Mouse (Mus musculus): ENCODE measurements around the gene Nkd1. TPM values are rescaled to one million over a fixed set of nuclear protein-coding genes. Genes with fewer than 3 reads are reported as not detected.

The Nkd1 gene
- polyA plus RNA-seq, 1 experiment = 2.1 TPM

DNA sequence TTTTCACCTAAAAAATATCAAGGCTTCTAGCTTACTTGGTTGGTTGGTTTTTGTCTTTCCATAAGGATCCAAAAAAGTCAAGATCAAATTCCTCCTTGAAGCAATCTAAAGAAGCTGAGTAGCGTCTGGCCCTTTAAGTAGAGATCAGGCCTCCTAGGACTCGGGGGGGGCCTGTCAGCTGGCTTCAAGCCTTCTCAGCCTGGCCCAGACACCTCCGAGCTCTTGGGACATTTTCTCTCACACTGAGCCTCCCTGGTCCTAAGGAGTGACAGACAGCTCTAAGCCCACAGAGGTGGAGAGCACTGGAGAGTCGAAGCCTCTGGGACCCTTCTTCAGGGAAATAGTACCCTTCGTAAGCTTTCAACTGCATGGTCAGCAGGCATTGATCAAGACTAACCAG is 77.4 kb downstream of the Nkd1 start:
- H3K36me3 ChIP-seq (ENCODE audit: control insufficient read depth, insufficient read depth, low read length, poor library complexity, severe bottlenecking) = no peaks in the 10 kb centered on the region
- no peak overlapping the region for H3K4me3 ChIP-seq (ENCODE audit: low read depth, low read length)
- H3K4me1 ChIP-seq (ENCODE audit: control insufficient read depth, insufficient read depth, low read length) = no peaks in the 10 kb centered on the region
- no peak overlapping the region for H3K27ac ChIP-seq (ENCODE audit: insufficient read depth, low read length)
- TF ChIP-seq CTCF (IDR thresholded peaks at IDR 0.05; ENCODE audit: low read depth, low read length) (no peak), EP300 (IDR thresholded peaks at IDR 0.05; ENCODE audit: insufficient read depth, low read depth, low read length) (no peak), POLR2A (IDR thresholded peaks at IDR 0.05; ENCODE audit: insufficient read depth, low read length) (no peak)
- no peak overlapping the region for H3K9ac ChIP-seq (ENCODE audit: low read depth, poor library complexity, severe bottlenecking)
- no peaks in the 10 kb centered on the region for H3K27me3 ChIP-seq (ENCODE audit: control insufficient read depth, insufficient read depth, low read length, poor library complexity, severe bottlenecking)
- H3K9me3 ChIP-seq (replicated peaks; ENCODE audit: control insufficient read depth, insufficient read depth, low read length, poor library complexity, severe bottlenecking) = no peaks in the 10 kb centered on the region

GRCm38 (mm10) chr8:88599491-88599890 is 78.3 kb downstream of the Nkd1 start:
- no peaks in the 10 kb centered on the region for H3K9me3 ChIP-seq (replicated peaks; ENCODE audit: control insufficient read depth, insufficient read depth, low read length, poor library complexity, severe bottlenecking)
- no peaks in the 10 kb centered on the region for H3K36me3 ChIP-seq (ENCODE audit: control insufficient read depth, insufficient read depth, low read length, poor library complexity, severe bottlenecking)
- no peak overlapping the region for H3K9ac ChIP-seq (ENCODE audit: low read depth, poor library complexity, severe bottlenecking)
- TF ChIP-seq CTCF (IDR thresholded peaks at IDR 0.05; ENCODE audit: low read depth, low read length) (no peak), POLR2A (IDR thresholded peaks at IDR 0.05; ENCODE audit: insufficient read depth, low read length) (no peak), EP300 (IDR thresholded peaks at IDR 0.05; ENCODE audit: insufficient read depth, low read depth, low read length) (no peak)
- H3K4me1 ChIP-seq (ENCODE audit: control insufficient read depth, insufficient read depth, low read length) = no peaks in the 10 kb centered on the region
- H3K27me3 ChIP-seq (ENCODE audit: control insufficient read depth, insufficient read depth, low read length, poor library complexity, severe bottlenecking) = no peaks in the 10 kb centered on the region
- no peak overlapping the region for H3K4me3 ChIP-seq (ENCODE audit: low read depth, low read length)
- H3K27ac ChIP-seq (ENCODE audit: insufficient read depth, low read length) = no peak overlapping the region

GRCm38 (mm10) chr8:88603446-88603989 is 82.4 kb downstream of the Nkd1 start:
- Histone ChIP-seq H3K4me3 (ENCODE audit: low read depth, low read length) (no peak overlapping the region), H3K9ac (ENCODE audit: low read depth, poor library complexity, severe bottlenecking) (no peak overlapping the region), H3K27ac (ENCODE audit: insufficient read depth, low read length) (no peak overlapping the region), H3K4me1 (ENCODE audit: control insufficient read depth, insufficient read depth, low read length) (no peaks in the 10 kb centered on the region), H3K36me3 (ENCODE audit: control insufficient read depth, insufficient read depth, low read length, poor library complexity, severe bottlenecking) (no peaks in the 10 kb centered on the region), H3K9me3 (replicated peaks; ENCODE audit: control insufficient read depth, insufficient read depth, low read length, poor library complexity, severe bottlenecking) (no peaks in the 10 kb centered on the region), H3K27me3 (ENCODE audit: control insufficient read depth, insufficient read depth, low read length, poor library complexity, severe bottlenecking) (no peaks in the 10 kb centered on the region)
- TF ChIP-seq EP300 (IDR thresholded peaks at IDR 0.05; ENCODE audit: insufficient read depth, low read depth, low read length) = no peak
- no peak for TF ChIP-seq CTCF (IDR thresholded peaks at IDR 0.05; ENCODE audit: low read depth, low read length)

GRCm38 (mm10) chr8:88604065-88605038 is 83.2 kb downstream of the Nkd1 start:
- Histone ChIP-seq H3K27ac (ENCODE audit: insufficient read depth, low read length) (no peak overlapping the region), H3K4me3 (ENCODE audit: low read depth, low read length) (no peak overlapping the region), H3K36me3 (ENCODE audit: control insufficient read depth, insufficient read depth, low read length, poor library complexity, severe bottlenecking) (no peaks in the 10 kb centered on the region), H3K4me1 (ENCODE audit: control insufficient read depth, insufficient read depth, low read length) (no peaks in the 10 kb centered on the region), H3K9ac (ENCODE audit: low read depth, poor library complexity, severe bottlenecking) (no peak overlapping the region), H3K9me3 (replicated peaks; ENCODE audit: control insufficient read depth, insufficient read depth, low read length, poor library complexity, severe bottlenecking) (no peaks in the 10 kb centered on the region), H3K27me3 (ENCODE audit: control insufficient read depth, insufficient read depth, low read length, poor library complexity, severe bottlenecking) (no peaks in the 10 kb centered on the region)
- TF ChIP-seq POLR2A (IDR thresholded peaks at IDR 0.05; ENCODE audit: insufficient read depth, low read length) (no peak), EP300 (IDR thresholded peaks at IDR 0.05; ENCODE audit: insufficient read depth, low read depth, low read length) (no peak), CTCF (IDR thresholded peaks at IDR 0.05; ENCODE audit: low read depth, low read length) (no peak)

DNA sequence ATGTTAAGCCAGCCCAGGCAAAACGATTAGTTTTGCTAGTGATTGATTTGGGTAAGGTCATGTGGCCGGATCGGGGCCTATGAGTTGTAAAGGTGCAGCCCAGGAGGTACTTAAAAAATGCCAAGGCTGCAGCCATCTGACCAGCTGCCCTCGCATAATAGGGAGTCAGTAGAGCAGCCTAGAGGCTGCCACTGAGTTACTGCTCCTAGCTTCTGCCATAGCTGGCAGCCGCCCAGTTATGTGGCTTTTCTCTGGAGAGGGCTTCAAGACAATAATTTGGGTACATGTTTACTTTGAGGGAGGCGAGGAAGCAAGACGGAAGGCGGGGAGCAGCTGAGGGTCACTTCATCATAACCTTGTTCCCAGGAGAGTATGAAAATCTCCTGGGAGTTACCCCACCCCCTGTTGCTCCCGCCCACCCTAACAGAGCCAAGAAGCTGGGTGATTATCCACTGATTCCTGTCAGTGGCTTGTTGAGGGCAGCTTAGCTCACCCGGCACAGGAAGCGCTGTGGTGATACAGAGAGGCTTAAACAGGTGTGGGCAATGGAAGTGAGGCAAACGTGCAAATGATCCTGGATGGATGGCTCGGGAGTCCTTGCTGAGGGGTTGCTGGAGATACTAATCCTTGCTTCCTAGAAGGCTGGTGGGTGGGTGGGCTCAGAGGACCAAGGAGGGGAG is 84.3 kb downstream of the Nkd1 start:
- Histone ChIP-seq H3K4me3 (ENCODE audit: low read depth, low read length) (no peak overlapping the region), H3K4me1 (ENCODE audit: control insufficient read depth, insufficient read depth, low read length) (no peaks in the 10 kb centered on the region), H3K9me3 (replicated peaks; ENCODE audit: control insufficient read depth, insufficient read depth, low read length, poor library complexity, severe bottlenecking) (no peaks in the 10 kb centered on the region), H3K27ac (ENCODE audit: insufficient read depth, low read length) (no peak overlapping the region), H3K27me3 (ENCODE audit: control insufficient read depth, insufficient read depth, low read length, poor library complexity, severe bottlenecking) (no peaks in the 10 kb centered on the region), H3K36me3 (ENCODE audit: control insufficient read depth, insufficient read depth, low read length, poor library complexity, severe bottlenecking) (no peaks in the 10 kb centered on the region), H3K9ac (ENCODE audit: low read depth, poor library complexity, severe bottlenecking) (no peak overlapping the region)
- TF ChIP-seq CTCF (IDR thresholded peaks at IDR 0.05; ENCODE audit: low read depth, low read length) = no peak
- TF ChIP-seq POLR2A (IDR thresholded peaks at IDR 0.05; ENCODE audit: insufficient read depth, low read length) = no peak

DNA sequence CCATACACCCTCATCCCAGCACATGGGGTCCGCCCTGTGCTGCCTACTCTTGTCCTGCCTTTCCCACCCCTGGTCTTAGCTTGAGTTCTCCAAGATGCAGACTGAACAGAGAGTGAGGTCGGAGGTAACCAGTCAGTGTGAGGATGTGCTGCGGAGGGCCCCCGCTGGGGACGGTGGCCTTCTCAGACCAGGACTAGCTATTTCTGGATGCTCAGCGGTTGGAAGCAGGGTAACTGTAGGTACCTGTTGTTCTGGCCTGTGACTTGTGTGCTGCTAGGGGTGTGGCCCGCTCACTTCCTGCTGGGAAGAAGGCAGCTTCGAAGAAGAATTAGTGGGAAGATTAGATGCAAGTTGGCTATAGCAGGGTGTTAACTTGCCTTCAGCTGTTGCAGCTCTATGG is 87.9 kb downstream of the Nkd1 start:
- Histone ChIP-seq H3K9ac (ENCODE audit: low read depth, poor library complexity, severe bottlenecking) (no peak overlapping the region), H3K4me1 (ENCODE audit: control insufficient read depth, insufficient read depth, low read length) (no peaks in the 10 kb centered on the region), H3K27ac (ENCODE audit: insufficient read depth, low read length) (no peak overlapping the region), H3K4me3 (ENCODE audit: low read depth, low read length) (no peak overlapping the region), H3K27me3 (ENCODE audit: control insufficient read depth, insufficient read depth, low read length, poor library complexity, severe bottlenecking) (no peaks in the 10 kb centered on the region), H3K36me3 (ENCODE audit: control insufficient read depth, insufficient read depth, low read length, poor library complexity, severe bottlenecking) (no peaks in the 10 kb centered on the region), H3K9me3 (replicated peaks; ENCODE audit: control insufficient read depth, insufficient read depth, low read length, poor library complexity, severe bottlenecking) (no peaks in the 10 kb centered on the region)
- no peak for TF ChIP-seq EP300 (IDR thresholded peaks at IDR 0.05; ENCODE audit: insufficient read depth, low read depth, low read length)
- TF ChIP-seq CTCF (IDR thresholded peaks at IDR 0.05; ENCODE audit: low read depth, low read length) = no peak
- no peak for TF ChIP-seq POLR2A (IDR thresholded peaks at IDR 0.05; ENCODE audit: insufficient read depth, low read length)
